Mouse (Mus musculus) ES-Bruce4 (cell line): Measurements from ENCODE around the gene Cyren.

Source experiments
- CTCF ChIP-seq: IDR thresholded peaks from one replicate; pipeline ENCODE4 v1.8.1; 2011; ENCODE audit warnings: low read depth, low read length
- EP300 ChIP-seq: IDR thresholded peaks from 2 replicates; pipeline ENCODE4 v1.6.1; 2011; ENCODE audit warnings: low read depth, low read length; ENCODE audit not compliant: insufficient read depth
- POLR2A ChIP-seq: IDR thresholded peaks from one replicate; pipeline ENCODE4 v1.8.1; 2011; ENCODE audit warnings: low read length; ENCODE audit not compliant: insufficient read depth

GRCm38 (mm10) chr6:34862381-34862780, 15.5 kb downstream of the Cyren start:
- TF ChIP-seq CTCF (no peak), POLR2A (no peak), EP300 (no peak)
